ENCODE assay signal across 8 mouse cellular contexts in genomic region chr14:73632648-73633263, GRCm38 (mm10). TPM values are rescaled to one million over a fixed set of nuclear protein-coding genes. Genes with fewer than 3 reads are reported as not detected.
DNase-seq lines count a peak whose midpoint lies in the region; ATAC-seq and TF ChIP-seq lines count a peak whose summit lies in the region.
"Had no signal": no experiment of that assay in that cellular context is flagged by ENCODE, and none has a peak within 500 bp of the region (broad histone marks: within the 10 kb centered on the region; RNA-seq: fewer than 3 reads in every experiment).

No protein-coding gene starts in this region.

- H3K4me3 ChIP-seq in left cerebral cortex, adult 2 months, result no peak overlapping the region

- DNase-seq in left cerebral cortex, adult 2 months (ENCODE audit: extremely low spot score in 1 of 2, low spot score in 2 of 2), result peak; percentile 18 to 37
- DNase-seq in left cerebral cortex, adult 11 months (ENCODE audit: low spot score), result no peak
- peak; percentile 35 for DNase-seq in cerebellum, adult 11 months
- peak; percentile 15 to 44 for DNase-seq in frontal cortex, postnatal 36 days (ENCODE audit: low spot score in 2 of 2)
- peak; percentile 11 to 42 for DNase-seq in left cerebral cortex, adult 9 months (ENCODE audit: low spot score in 2 of 2)

- no peak for TF ChIP-seq CTCF in left cerebral cortex, adult 2 months (IDR thresholded peaks at IDR 0.05)

- no peak for ATAC-seq in activated CD4-positive, CD25-positive, alpha-beta regulatory T cell, adult 4 months
- no peak for ATAC-seq in erythroid progenitor cell, adult 5-6 weeks (replicated peaks; ENCODE audit: low FRiP score, poor library complexity, severe bottlenecking)

- H3K27ac ChIP-seq in left cerebral cortex, adult 2 months, result no peak overlapping the region

- intact Hi-C loops in left cerebral cortex, adult 2 months (cut with DNase I), result no loop called here

RNA-seq across cellular contexts. Expression of gene Gm21750, which starts 28.3 kb away (rescaled TPM):
- under 1 TPM in 1 of 2 experiments, not detected in 1; 0.37 TPM for total RNA-seq in left cerebral cortex, adult 2 months (2021)
- polyA plus RNA-seq in activated CD4-positive, CD25-positive, alpha-beta regulatory T cell, adult 4 months (2017; shearing (Covaris generic)), result not detected
- total RNA-seq in erythroid progenitor cell, adult 5-6 weeks (2015; ENCODE audit: low replicate concordance), result not detected in 2 replicates
- not detected in 2 replicates for total RNA-seq in erythroid progenitor cell, adult 5-6 weeks (2017; ENCODE audit: low replicate concordance)
- polyA plus RNA-seq: intestine, embryonic 14.5 days had no signal
